Mouse (Mus musculus): Measurements from ENCODE around the gene Pgp.

DNA sequence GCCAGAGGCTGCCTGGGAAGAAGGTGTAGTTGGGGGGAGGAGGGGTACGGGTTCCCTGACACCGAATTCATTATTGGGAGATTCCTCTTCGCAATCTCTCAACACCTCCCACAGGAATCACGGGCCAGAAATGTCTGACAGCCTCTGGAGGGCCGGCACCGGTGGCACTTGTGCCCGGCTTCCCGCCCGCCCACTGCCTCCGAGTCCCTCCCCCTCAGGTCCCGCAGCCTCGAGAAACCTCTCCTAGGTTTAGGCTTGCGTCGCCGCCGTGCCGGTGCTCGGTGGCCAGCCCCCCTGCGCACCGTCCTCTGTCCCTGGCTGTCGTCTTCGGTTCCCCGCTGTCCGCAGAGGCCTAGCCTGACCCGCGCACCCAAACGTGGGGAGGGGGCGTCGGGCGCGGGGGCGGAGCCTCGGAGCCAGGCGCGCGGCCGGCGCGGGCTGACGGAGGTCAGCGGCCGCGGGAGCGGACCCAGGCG, 18.0 kb downstream of the Pgp start, which contains the start of gene Caskin1:
- TF ChIP-seq CTCF (IDR thresholded peaks at IDR 0.05): no peak
- no peak for TF ChIP-seq EP300 (IDR thresholded peaks at IDR 0.05)

Data from lung, postnatal 0 days (tissue).